Mouse (Mus musculus) testis, adult 2 months (tissue): ENCODE data around the gene Egln3. TPM values are rescaled to one million over a fixed set of nuclear protein-coding genes. Genes with fewer than 3 reads are reported as not detected.

ENCODE experiments used
- H3K27ac ChIP-seq: fragments of 200-500 bp; 2 replicates; pipeline ENCODE4 v1.5.1; 2012; ENCODE audit warnings: low read depth, low read length; ENCODE audit not compliant: control insufficient read depth, insufficient read depth
- H3K27me3 ChIP-seq: fragments of 200-500 bp; 2 replicates; pipeline ENCODE4 v1.6.1; 2012; ENCODE audit warnings: mild to moderate bottlenecking, low read length, moderate library complexity; ENCODE audit not compliant: control insufficient read depth, insufficient read depth
- H3K36me3 ChIP-seq: fragments of 200-500 bp; 2 replicates; pipeline ENCODE4 v1.6.1; 2012; ENCODE audit warnings: mild to moderate bottlenecking, low read length; ENCODE audit not compliant: control insufficient read depth, insufficient read depth
- H3K4me1 ChIP-seq: fragments of 200-500 bp; 2 replicates; pipeline ENCODE4 v1.6.1; 2012; ENCODE audit warnings: low read length; ENCODE audit not compliant: control insufficient read depth, insufficient read depth
- H3K4me3 ChIP-seq: fragments of 200-500 bp; 2 replicates; pipeline ENCODE4 v1.5.1; 2012; ENCODE audit warnings: low read depth, mild to moderate bottlenecking, low read length, moderate library complexity, mixed read lengths; ENCODE audit not compliant: control insufficient read depth
- CTCF ChIP-seq: fragments of 200-500 bp; IDR thresholded peaks from 2 replicates; pipeline ENCODE4 v1.5.1; 2012; ENCODE audit warnings: low read depth, mild to moderate bottlenecking, inconsistent platforms, low read length, moderate library complexity; ENCODE audit not compliant: control insufficient read depth, insufficient read depth, insufficient replicate concordance
- POLR2A ChIP-seq: fragments of 200-500 bp; IDR thresholded peaks from 2 replicates; pipeline ENCODE4 v1.6.1; 2012; ENCODE audit warnings: low read depth, mild to moderate bottlenecking, inconsistent platforms, low read length, moderate library complexity; ENCODE audit not compliant: control insufficient read depth
- polyA plus RNA-seq: library from polyadenylated mRNA; depleted of rRNA; stranded (reverse); fragments of >200 nt; gene quantifications from 2 replicates; pipeline ENCODE4 v1.2.3, GENCODE M21; 2012

The Egln3 gene
- polyA plus RNA-seq, 1 experiment: 0.25 TPM

DNA sequence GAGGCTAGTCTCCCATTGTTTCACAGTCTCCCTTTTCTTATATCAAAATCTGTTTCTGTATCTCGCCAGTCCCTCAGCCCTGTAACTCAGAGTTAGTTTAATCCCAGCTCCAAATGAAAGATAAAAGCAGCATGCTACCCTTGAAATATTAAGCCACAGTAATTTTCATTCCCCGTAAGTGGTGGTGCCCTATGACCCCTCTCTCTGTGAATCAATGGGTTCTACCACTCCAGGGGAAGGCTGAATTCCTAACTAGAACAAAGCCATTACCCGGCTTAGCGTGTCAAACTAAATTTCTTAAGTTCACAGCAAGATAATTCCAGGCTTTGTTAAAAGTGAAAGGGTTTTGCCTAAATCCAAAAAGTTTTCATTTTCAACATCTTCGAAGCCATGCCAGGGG, 28.8 kb upstream of the Egln3 start:
- Histone ChIP-seq H3K4me3 (no peak overlapping the region), H3K27ac (no peak overlapping the region), H3K36me3 (no peaks in the 10 kb centered on the region), H3K4me1 (no peaks in the 10 kb centered on the region), H3K27me3 (no peaks in the 10 kb centered on the region)
- TF ChIP-seq CTCF: no peak
- no peak for TF ChIP-seq POLR2A

DNA sequence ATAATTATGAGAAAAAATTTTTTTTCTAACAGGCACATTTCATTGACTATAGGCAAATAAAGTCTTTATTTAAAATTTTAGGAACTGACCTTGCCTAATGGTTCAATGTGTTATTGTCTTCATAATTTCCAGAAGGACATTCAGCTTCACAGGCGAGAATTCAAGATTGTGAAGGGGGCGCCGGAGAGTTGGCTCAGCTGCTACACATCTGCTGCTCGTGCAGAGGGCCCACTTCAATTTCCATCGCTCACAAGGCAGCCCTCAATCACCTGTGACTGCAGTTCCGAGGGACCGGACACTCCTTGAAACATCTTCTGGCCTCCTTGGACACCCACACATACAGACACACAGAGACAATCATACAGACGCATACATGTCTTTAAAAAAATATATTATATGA, 23.9 kb upstream of the Egln3 start:
- H3K27me3 ChIP-seq: no peaks in the 10 kb centered on the region
- H3K4me1 ChIP-seq: no peaks in the 10 kb centered on the region
- TF ChIP-seq CTCF: no peak
- no peak for TF ChIP-seq POLR2A
- H3K4me3 ChIP-seq: no peak overlapping the region
- H3K36me3 ChIP-seq: no peaks in the 10 kb centered on the region
- no peak overlapping the region for H3K27ac ChIP-seq

DNA sequence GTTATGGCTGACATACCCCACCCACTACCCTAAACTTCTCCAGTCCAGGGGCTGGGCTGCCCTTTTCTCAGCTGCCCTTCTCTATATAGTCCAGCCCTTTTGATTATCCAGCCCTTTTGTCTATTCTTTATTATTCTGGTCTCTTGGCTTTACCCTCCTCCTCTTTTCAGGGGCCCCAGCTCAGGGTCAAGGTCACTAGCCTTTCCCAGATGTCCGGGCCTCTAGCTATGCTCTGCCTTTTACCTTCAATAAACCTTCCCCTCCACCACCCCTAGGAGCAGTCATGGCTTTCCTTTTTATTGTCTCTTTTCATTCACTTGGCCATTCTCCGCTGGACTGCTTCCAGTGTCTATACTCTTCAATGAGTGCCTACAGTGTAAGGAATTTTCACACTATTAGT, 22.7 kb upstream of the Egln3 start:
- no peak for TF ChIP-seq CTCF
- no peak for TF ChIP-seq POLR2A
- no peaks in the 10 kb centered on the region for H3K36me3 ChIP-seq

DNA sequence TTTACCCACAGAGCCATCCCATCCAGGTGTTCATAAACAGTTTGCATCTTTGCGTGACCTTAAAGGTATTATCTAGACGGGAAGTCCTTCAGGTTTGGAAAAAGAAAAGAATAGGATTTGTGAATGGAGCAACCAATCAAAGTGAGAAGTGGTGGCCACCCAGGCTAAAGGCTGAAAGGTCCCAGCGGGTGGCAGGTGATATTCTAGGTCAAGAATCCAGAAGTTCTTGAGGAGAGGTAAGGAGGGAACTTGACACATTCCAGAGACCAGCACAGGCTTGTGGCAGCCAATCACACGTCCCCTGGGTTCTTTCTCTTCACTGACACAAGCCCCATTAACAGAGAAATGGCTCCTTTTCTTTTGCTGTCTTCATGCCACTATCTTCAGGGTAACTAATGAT, 21.9 kb upstream of the Egln3 start:
- no peak for TF ChIP-seq CTCF
- TF ChIP-seq POLR2A: no peak

More for the DNA sequence above, 22.7 kb upstream of the Egln3 start:
- Histone ChIP-seq H3K27me3 (no peaks in the 10 kb centered on the region), H3K27ac (no peak overlapping the region), H3K4me3 (no peak overlapping the region), H3K4me1 (no peaks in the 10 kb centered on the region)

DNA sequence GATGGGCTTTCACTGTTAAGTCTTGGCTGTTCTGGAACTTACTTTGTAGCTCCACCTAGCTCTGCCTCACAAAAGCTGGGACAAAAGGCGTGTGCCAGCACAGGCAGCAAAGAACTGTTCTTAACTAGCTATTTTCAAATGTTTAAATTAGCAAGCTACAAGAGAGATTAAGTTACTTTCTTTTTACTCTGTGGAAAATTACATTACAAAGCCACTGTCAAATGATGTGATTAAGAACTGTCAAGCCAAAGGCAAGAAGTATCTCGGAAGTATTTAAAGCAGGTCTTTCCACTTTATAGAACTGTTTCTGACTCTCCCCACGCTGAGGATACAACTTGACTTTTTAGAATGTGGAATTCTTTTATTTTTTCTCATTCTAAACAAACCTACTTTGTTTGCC, 21.4 kb upstream of the Egln3 start:
- H3K36me3 ChIP-seq: no peaks in the 10 kb centered on the region
- no peak overlapping the region for H3K4me3 ChIP-seq
- H3K4me1 ChIP-seq: no peaks in the 10 kb centered on the region
- no peak for TF ChIP-seq CTCF
- TF ChIP-seq POLR2A: no peak
- no peaks in the 10 kb centered on the region for H3K27me3 ChIP-seq
- no peak overlapping the region for H3K27ac ChIP-seq

More for the DNA sequence above, 21.9 kb upstream of the Egln3 start:
- Histone ChIP-seq H3K4me1 (no peaks in the 10 kb centered on the region), H3K4me3 (no peak overlapping the region), H3K27me3 (no peaks in the 10 kb centered on the region), H3K36me3 (no peaks in the 10 kb centered on the region), H3K27ac (no peak overlapping the region)

DNA sequence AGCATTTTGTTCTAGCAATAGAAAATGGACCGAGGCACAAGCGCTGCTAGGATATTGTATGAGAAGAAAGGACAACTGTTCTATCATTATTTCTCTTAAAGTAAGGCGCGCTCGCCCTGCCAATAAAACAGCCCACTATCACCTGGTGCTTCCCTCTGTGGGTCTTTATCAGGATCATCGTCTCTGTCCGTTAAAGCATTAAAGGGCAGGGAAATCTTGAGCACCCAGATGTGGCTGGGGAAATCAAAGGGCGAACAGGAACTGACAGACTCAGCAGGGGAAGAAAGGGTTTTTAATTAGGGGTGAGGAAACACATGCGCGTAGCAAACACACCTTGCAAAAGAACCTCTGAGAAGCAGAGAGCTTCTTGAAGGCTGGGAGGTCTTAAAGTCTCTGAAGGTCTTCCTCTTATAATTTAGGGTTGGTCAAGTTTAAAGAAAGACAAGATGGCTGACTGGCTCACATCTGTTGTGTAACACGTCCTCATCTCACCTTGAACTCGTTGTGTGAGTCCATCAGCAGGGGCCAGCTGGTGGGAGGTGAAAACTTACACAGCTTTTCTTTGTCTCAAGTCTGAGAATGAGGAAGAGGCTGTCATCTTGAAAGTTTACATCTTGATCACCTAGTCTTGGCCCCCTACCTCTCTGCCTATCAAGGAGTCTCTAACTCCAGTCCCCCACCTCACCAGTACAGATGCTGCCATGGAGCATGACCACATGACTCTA, 18.5 kb upstream of the Egln3 start:
- H3K4me3 ChIP-seq: no peak overlapping the region
- TF ChIP-seq CTCF (no peak), POLR2A (no peak)
- H3K27ac ChIP-seq: no peak overlapping the region
- no peaks in the 10 kb centered on the region for H3K27me3 ChIP-seq
- H3K36me3 ChIP-seq: no peaks in the 10 kb centered on the region
- H3K4me1 ChIP-seq: no peaks in the 10 kb centered on the region

DNA sequence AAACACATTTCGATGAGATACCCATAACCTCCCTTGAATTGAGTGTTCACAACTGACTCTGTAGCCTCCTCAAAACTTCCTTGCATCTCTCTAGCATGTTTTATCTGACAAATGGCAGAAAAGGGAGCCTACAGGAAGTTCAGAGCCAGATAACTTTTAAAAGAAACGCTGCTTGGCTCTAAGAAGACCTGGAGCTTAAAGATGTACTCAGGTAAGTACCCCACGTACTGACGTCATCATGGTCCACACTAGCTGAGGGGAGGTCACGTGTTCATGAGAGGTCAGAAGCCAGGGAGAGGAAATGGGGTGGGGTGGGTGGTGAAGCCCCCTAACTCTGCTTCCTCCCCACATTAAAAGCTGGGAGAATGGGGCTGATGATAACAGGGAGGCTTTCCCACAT, 13.0 kb upstream of the Egln3 start:
- no peaks in the 10 kb centered on the region for H3K36me3 ChIP-seq
- no peak for TF ChIP-seq POLR2A
- no peak for TF ChIP-seq CTCF
- H3K4me1 ChIP-seq: no peaks in the 10 kb centered on the region
- no peak overlapping the region for H3K4me3 ChIP-seq
- no peaks in the 10 kb centered on the region for H3K27me3 ChIP-seq
- no peak overlapping the region for H3K27ac ChIP-seq
